Mouse (Mus musculus): ENCODE measurements around the gene Gm37240. TPM values are rescaled to one million over a fixed set of nuclear protein-coding genes. Genes with fewer than 3 reads are reported as not detected.

The Gm37240 gene
- polyA plus RNA-seq, 1 experiment, result not detected

GRCm38 (mm10) chr3:85377946-85378702, 509.2 kb downstream of the Gm37240 start:
- H3K4me3 ChIP-seq (ENCODE audit: insufficient read depth, low read depth, low read length), result no peak overlapping the region
- H3K27ac ChIP-seq (replicated peaks; ENCODE audit: low read depth, low read length), result no peak overlapping the region
- H3K4me1 ChIP-seq (ENCODE audit: control insufficient read depth, insufficient read depth, insufficient read length, low read length), result no peaks in the 10 kb centered on the region

DNA sequence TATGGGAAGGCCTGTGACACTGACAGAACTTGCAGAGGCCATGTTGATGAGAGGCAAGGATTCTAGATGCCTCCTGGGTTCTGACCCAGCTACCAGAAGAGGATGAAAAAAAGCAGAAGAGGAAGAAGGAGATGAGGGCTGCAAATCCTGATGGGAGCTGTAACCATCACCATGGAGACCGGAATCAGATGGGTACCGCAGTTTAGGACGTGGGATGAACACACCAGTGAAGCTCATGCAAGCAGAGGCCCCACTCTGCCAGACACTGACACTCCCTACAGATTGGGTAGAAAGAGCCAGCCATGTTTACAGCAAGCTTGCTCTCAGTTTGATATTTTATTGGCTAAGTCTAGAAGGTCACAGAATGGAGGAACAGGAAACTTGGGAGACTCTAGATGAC, 509.8 kb downstream of the Gm37240 start:
- Histone ChIP-seq H3K4me3 (ENCODE audit: insufficient read depth, low read depth, low read length) (no peak overlapping the region), H3K4me1 (ENCODE audit: control insufficient read depth, insufficient read depth, insufficient read length, low read length) (no peaks in the 10 kb centered on the region), H3K27ac (replicated peaks; ENCODE audit: low read depth, low read length) (no peak overlapping the region)

GRCm38 (mm10) chr3:85376541-85376940, 510.8 kb downstream of the Gm37240 start:
- no peak overlapping the region for H3K27ac ChIP-seq (replicated peaks; ENCODE audit: low read depth, low read length)
- no peaks in the 10 kb centered on the region for H3K4me1 ChIP-seq (ENCODE audit: control insufficient read depth, insufficient read depth, insufficient read length, low read length)
- H3K4me3 ChIP-seq (ENCODE audit: insufficient read depth, low read depth, low read length), result no peak overlapping the region

GRCm38 (mm10) chr3:85373039-85373438, 514.3 kb downstream of the Gm37240 start:
- Histone ChIP-seq H3K4me1 (ENCODE audit: control insufficient read depth, insufficient read depth, insufficient read length, low read length) (no peaks in the 10 kb centered on the region), H3K4me3 (ENCODE audit: insufficient read depth, low read depth, low read length) (no peak overlapping the region), H3K27ac (replicated peaks; ENCODE audit: low read depth, low read length) (no peak overlapping the region)

GRCm38 (mm10) chr3:85369847-85370246, 517.5 kb downstream of the Gm37240 start:
- H3K4me1 ChIP-seq (ENCODE audit: control insufficient read depth, insufficient read depth, insufficient read length, low read length), result no peaks in the 10 kb centered on the region
- H3K4me3 ChIP-seq (ENCODE audit: insufficient read depth, low read depth, low read length), result no peak overlapping the region
- no peak overlapping the region for H3K27ac ChIP-seq (replicated peaks; ENCODE audit: low read depth, low read length)

DNA sequence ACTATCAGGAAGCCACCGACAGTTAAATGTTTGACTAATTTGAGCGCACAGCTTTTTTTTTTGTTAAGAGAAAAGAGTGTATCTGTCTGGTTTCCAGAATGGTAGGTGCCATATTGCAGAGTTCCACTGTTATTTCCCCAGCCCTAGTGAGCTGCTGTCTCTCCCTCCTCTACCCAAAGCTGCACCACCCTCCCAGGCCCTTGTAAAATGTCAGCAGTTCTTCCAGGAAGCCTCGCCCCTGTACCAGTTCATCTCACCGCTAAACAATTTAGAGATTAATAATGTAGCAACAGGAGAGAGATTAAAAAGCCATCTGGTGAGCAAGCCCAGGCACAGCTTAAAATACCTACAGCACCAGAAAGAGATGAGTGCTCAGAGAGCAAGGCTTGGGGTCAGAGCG, 518.2 kb downstream of the Gm37240 start:
- H3K4me3 ChIP-seq (ENCODE audit: insufficient read depth, low read depth, low read length), result no peak overlapping the region
- H3K27ac ChIP-seq (replicated peaks; ENCODE audit: low read depth, low read length), result no peak overlapping the region
- H3K4me1 ChIP-seq (ENCODE audit: control insufficient read depth, insufficient read depth, insufficient read length, low read length), result no peaks in the 10 kb centered on the region

GRCm38 (mm10) chr3:85368354-85369120, 518.8 kb downstream of the Gm37240 start:
- H3K4me3 ChIP-seq (ENCODE audit: insufficient read depth, low read depth, low read length), result no peak overlapping the region

GRCm38 (mm10) chr3:85364591-85365343, 522.6 kb downstream of the Gm37240 start:
- H3K4me3 ChIP-seq (ENCODE audit: insufficient read depth, low read depth, low read length), result no peak overlapping the region
- no peak overlapping the region for H3K27ac ChIP-seq (replicated peaks; ENCODE audit: low read depth, low read length)
- H3K4me1 ChIP-seq (ENCODE audit: control insufficient read depth, insufficient read depth, insufficient read length, low read length), result no peaks in the 10 kb centered on the region

More at GRCm38 (mm10) chr3:85368354-85369120, 518.8 kb downstream of the Gm37240 start:
- H3K27ac ChIP-seq (replicated peaks; ENCODE audit: low read depth, low read length), result no peak overlapping the region
- no peaks in the 10 kb centered on the region for H3K4me1 ChIP-seq (ENCODE audit: control insufficient read depth, insufficient read depth, insufficient read length, low read length)

GRCm38 (mm10) chr3:85362883-85363282, 524.4 kb downstream of the Gm37240 start:
- no peaks in the 10 kb centered on the region for H3K4me1 ChIP-seq (ENCODE audit: control insufficient read depth, insufficient read depth, insufficient read length, low read length)
- no peak overlapping the region for H3K27ac ChIP-seq (replicated peaks; ENCODE audit: low read depth, low read length)
- H3K4me3 ChIP-seq (ENCODE audit: insufficient read depth, low read depth, low read length), result no peak overlapping the region

DNA sequence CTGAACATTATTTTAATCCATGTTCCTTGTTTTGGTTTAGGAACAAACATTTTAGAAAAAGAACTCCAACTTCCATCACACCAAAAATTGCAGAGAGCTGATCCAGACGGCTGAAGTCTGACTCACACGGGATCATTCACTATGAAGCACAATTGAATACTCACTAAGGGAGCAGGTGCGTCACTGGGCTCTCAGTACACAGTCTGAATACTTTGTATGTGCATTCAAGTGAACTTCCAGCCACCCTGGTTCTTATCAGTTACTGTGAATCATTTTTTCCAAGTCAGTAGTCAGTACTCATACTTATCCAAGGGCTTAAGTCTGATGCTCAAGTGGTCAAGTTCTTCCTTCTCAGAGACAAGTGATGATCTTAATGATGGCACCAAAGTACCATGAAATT, 530.9 kb downstream of the Gm37240 start:
- Histone ChIP-seq H3K27ac (replicated peaks; ENCODE audit: low read depth, low read length) (no peak overlapping the region), H3K4me3 (ENCODE audit: insufficient read depth, low read depth, low read length) (no peak overlapping the region), H3K4me1 (ENCODE audit: control insufficient read depth, insufficient read depth, insufficient read length, low read length) (no peaks in the 10 kb centered on the region)

DNA sequence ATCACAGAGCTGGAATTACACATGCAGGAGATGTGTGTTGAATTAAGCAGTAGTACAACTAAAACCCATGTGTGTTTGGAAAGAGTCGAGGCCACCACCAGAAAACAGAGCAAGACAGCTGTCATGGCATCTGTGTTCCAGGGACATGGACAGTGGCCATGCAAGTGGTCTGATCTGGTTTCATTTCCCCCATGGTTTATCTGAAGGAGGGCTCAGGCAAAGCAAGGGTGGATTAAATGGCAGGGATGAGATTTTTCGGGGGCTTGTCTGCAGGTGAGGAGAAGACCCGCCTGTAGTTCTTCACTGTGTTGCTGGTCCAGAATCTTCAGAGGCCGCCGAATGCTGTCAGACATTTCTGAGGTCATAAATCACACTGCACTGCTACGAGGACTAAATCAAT, 539.3 kb downstream of the Gm37240 start:
- no peak overlapping the region for H3K4me3 ChIP-seq (ENCODE audit: insufficient read depth, low read depth, low read length)
- H3K27ac ChIP-seq (replicated peaks; ENCODE audit: low read depth, low read length), result no peak overlapping the region
- H3K4me1 ChIP-seq (ENCODE audit: control insufficient read depth, insufficient read depth, insufficient read length, low read length), result no peaks in the 10 kb centered on the region

DNA sequence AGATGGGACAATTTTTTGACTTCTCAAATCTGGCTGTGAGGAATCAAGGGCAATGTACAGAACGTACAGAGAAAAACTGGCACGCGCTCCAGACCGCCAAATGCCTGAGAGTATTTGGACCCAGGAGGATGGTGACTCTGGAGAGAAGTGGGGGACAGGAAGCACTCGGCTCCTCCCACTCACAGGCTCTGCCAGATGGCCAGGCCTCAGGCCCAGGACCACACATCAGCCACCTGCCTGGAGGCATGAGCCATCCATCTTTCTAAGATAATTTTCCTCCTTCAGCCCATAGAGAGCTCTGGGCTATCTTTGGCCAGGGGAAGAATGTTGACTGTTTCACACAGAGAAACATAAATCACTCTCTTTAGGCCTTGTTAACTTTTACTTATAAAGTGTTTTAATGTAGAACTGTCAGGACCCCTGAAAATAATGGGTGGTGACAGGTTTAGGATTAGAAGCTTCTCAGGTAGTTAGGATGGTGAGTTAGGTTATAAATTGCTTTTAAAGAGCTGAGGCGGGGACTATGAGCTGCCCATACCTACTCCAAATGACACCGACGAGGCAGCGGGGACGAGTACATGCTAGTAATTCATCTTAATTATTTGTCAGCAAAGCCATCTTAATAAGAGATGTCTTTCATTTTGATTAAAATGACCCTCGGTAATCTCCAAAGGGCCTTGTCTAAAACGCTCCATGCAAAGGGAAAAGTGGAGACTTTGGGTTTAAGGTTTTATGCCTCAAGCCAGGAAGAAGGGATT, 546.0 kb downstream of the Gm37240 start:
- H3K27ac ChIP-seq (replicated peaks; ENCODE audit: low read depth, low read length), result no peak overlapping the region
- H3K4me1 ChIP-seq (ENCODE audit: control insufficient read depth, insufficient read depth, insufficient read length, low read length), result no peaks in the 10 kb centered on the region
- no peak overlapping the region for H3K4me3 ChIP-seq (ENCODE audit: insufficient read depth, low read depth, low read length)

GRCm38 (mm10) chr3:85340491-85340890, 546.8 kb downstream of the Gm37240 start:
- no peak overlapping the region for H3K4me3 ChIP-seq (ENCODE audit: insufficient read depth, low read depth, low read length)

DNA sequence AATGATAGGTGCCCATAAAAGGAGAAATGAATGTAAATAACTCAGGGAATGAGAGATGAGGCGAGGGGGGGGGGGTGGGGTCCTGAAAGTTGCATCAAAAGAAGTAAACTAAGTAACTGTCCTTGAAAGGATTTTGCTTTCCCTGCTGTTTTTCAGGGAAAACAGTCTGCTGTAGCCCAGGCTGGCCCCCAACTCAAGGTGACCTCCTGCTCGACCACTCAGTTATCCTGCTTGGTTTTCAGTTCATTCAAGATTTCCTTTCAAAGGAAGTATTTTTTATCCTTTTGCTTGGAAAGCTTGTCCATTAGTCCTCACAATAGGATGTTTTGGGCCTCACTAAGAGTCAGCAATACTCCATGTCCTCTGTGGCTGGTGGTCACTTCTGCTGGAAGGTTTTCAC, 547.4 kb downstream of the Gm37240 start:
- Histone ChIP-seq H3K4me3 (ENCODE audit: insufficient read depth, low read depth, low read length) (no peak overlapping the region), H3K27ac (replicated peaks; ENCODE audit: low read depth, low read length) (no peak overlapping the region), H3K4me1 (ENCODE audit: control insufficient read depth, insufficient read depth, insufficient read length, low read length) (no peaks in the 10 kb centered on the region)

More at GRCm38 (mm10) chr3:85340491-85340890, 546.8 kb downstream of the Gm37240 start:
- no peak overlapping the region for H3K27ac ChIP-seq (replicated peaks; ENCODE audit: low read depth, low read length)
- no peaks in the 10 kb centered on the region for H3K4me1 ChIP-seq (ENCODE audit: control insufficient read depth, insufficient read depth, insufficient read length, low read length)
